Mouse (Mus musculus) gastrocnemius, adult 18-20 months (tissue): ENCODE measurements around the gene Ece2. TPM values are rescaled to one million over a fixed set of nuclear protein-coding genes. Genes with fewer than 3 reads are reported as not detected.

ENCODE experiments used
- DNase-seq: peaks from one replicate; pipeline ENCODE4 v3.0.0; 2021; ENCODE audit warnings: low spot score
- long read RNA-seq, 2 experiments: library from polyadenylated mRNA; stranded (forward); transcript quantifications; one replicate each; pipeline ENCODE4 v2.0.0; 2021
- total RNA-seq, 2 experiments: library from RNA; stranded (reverse); gene quantifications; 2 replicates each; pipeline ENCODE4 v1.2.3; 2021

Ece2 gene
- under 1 TPM in 1 of 2 experiments, not detected in 1; 0.41 TPM for total RNA-seq
- long read RNA-seq, experiment 1 = 0 reads
- long read RNA-seq, experiment 2 = 0 reads

DNA sequence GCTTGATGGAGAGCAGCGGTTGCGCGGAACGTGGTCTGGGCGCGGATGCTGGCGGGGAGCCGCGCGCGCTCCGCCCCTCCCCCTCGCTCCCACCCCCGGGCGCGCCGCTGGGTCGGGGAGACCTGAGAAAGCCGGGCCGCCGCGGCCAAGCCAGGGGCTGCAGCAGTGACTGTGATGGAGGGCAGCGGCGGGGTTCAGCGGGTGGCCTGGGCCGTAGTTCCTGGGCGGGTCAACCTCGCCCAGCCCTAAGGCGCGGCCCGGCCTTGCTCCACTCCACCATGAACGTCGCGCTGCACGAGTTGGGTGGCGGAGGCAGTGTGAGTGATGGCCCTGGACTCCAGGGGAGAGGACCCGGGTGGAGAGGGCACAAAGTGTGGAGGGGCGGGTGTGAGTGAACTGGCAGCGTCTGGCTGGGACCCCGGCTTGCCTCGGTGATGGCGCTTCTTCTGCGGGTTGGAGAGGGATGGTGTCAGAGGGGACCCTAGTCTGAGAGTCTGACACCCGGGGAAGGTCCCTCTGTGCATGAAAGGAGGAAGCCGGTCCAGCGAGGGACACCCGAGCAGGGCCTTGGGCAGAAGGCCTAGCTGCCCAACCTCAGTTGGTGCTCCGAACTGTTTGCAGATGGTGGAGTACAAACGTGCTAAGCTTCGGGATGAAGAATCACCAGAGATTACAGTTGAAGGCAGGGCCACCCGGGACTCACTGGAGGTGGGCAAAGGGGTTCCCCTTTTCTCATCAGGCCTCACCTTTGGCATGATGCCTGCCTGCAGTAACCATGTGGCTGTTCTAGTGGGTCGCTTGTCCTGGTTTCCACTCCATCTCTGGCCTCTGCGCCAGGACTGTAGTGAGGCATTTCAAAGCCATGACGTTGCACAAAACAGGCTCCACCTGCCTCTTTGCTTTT, at the start of gene Ece2:
Ece2 (plus strand) TSS at position 98 of the 904 bp plus-strand sequence.
- DNase-seq = no peak

DNA sequence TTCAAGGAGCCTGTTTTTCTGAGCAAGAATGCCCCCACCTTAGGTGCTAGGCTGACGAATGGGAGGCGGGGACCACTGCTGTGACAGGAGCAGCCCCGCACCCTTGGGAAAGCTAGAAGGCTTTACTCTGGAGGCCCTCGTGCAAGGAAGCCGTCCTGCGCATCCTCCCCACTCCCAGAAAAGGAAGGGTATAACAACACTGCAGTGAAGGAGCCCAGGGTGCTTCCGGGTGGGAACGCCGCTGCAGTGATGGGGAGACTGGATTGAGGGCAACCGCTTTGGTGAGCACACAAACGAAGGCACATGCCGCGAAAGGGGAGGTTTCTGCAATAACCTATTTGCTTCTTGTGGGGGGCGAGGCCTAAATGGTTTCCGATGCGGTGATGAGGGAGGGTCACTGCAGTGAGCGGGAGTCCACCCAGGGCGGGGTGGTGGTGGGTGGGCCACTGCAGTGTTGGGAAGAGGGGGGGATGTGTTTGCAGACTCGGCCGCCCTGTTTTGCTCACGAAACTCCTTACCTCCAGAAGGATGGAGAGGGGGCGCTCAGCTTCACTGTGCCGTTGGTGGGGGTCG, 40.2 kb upstream of the Ece2 start, which contains the start of gene Vwa5b2:
Vwa5b2 (plus strand) TSS at position 106 of the 573 bp plus-strand sequence.
- no peak for DNase-seq

DNA sequence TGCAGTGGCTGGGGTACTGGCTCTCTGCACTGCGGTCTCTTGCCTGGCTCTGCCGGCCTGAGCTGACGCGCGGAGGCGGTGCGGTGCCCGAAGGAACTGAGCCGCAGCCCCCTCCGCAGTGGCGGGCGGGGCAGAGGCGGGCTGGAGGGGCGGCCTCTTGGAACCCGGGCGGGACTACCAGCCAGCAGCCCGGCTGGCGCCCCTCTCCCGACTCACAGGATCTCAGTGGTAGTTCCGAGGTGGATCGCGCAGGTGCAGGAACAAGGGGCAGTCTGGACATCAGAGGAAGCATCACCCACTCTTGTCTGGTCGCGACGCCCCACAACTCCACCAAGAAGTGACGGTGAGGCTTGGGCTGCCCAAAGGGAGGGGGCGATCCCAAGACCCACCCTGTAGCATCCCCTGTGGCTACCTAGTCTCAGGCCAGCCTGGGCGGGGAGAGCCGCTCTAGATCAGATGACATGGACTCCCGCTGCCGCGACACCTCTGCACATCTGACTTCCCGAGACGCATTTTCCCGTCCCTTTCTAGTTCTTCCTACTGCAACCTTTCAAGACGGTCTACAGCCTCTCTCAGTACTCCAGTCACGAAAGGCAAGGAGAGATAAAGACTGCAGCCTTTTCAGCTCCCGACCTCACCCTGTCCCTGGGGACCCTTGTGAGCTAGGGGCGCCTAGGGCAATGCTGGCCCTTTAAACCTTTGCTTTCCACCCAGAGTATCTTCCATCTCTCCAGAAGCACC, 39.5 kb upstream of the Ece2 start:
- DNase-seq = no peak

DNA sequence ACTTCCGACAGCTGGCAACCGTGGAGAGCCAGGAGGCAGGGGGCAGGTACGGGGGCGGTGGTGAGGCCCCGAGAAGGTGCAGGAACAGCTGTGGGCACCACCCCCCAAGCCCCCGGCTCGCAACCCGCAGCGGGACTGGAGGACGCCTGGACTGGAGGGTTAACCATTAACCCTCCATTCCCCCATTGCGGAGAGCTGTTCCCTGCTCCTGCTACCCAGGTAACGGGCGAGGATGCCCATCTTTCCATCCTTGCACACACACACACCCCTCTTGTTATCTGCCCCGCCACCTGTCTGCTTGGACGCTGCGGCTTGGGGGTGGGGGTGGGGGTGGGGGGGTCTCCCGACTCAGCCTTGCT, 39.0 kb upstream of the Ece2 start:
- DNase-seq = no peak

DNA sequence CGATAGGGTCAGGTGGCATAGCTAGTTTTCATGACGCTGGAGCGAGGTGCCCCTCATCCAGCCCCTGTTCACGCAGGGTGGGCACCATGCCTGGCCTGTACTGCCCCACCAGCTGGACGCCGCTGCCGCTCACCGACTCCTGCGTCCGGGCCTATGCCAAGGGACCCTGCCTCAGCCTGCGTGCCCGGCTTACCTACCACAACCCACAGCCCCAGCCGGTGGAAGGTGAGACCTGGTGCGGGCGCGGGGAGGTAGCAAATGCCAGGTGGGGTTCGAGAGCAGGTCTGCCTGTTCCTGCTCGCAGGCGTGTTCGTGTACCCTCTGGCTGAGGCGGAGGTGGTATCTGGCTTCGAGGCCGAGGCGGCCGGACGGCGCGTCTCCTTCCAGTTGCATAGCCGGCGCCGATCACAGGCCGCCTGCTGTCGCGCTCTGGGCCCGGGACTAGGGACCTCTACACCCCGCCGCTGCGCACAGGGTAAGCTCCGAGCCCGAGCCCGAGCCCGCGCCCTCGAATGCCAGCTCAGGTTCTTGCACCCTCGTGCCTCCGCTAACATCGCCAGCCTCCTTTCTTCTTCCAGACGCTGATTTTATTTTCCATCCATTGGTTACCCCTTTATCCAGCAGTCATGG, 38.4 kb upstream of the Ece2 start:
- DNase-seq = no peak

DNA sequence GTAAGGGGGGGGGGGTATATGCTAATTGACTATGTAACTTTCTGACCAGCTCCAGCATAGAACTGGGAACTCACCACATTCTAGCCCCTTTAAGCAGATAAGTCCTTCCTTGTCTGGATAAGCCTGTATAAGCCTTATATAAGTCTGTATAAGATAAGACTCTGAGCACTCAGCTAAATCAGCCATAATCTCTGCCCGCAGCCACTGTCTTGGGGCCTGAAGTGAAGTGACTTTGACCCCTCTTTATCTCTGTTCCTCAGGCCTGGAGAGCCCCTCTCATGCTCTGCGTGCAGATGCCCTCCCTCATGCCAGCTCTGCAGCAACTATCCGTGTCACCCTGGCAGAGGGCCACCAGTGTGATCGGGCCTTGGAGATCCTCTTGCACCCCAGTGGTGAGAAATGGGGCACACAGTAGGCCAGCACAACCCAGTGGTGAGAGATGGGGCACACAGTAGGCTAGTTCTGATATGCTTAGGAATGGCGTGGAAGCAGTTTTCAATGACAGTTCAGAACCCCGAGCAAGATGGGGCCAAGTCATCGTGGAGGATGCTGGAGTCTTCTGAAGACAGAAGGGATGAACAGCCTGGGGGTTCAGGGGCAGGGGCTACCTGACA, 34.5 kb upstream of the Ece2 start:
- no peak for DNase-seq

DNA sequence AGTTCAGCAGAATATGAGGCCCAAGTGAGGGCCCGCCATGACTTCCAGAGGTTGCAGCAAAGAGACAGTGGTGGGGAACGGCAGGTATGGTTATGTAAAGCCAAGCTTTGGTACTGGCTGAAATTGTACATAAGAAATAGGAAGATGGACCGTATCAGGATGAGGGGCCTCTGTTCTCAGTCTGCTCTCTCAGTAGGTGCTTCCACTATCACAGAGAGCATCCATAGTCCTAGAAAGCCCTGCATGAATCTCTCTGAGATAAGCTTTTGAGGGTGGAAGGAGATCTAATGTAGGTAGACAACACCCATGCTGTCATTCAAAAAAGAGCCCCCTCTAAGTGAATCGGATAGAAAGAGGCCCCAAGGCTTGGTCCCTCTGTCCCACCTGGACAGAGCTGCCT, 33.9 kb upstream of the Ece2 start:
- no peak for DNase-seq

DNA sequence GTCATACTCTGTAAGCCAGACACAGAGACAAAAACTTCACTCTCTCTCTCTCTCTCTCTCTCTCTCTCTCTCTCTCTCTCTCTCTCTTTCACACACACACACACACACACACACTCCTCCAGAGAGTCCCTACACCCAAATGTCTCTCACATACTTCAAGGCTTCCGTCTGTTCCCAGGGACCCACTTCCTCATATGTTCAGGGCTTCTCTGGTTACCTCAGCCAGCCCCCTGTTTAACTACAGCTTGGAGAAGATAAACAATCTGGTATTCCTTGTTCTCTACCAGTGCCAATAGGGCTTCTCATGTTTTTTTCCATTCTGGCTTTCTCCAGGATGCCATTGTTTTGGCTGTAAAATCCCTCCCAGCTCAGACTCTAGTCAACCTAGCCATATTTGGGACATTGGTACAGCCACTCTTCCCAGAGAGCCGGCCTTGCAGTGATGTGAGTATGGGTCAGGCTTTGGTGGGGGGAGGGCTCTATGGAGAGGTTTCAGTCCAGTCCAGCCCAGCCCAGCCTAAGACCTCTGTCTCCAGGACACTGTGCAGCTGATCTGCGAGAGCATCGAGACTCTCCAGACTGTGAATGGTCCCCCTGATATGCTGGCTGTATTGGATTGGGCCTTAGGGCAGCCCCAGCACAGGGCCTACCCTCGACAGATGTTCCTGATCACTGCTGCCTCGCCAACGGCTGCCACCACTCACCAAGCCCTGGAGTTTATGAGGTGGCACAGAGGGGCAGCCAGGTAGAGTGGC, 32.8 kb upstream of the Ece2 start:
- no peak for DNase-seq

DNA sequence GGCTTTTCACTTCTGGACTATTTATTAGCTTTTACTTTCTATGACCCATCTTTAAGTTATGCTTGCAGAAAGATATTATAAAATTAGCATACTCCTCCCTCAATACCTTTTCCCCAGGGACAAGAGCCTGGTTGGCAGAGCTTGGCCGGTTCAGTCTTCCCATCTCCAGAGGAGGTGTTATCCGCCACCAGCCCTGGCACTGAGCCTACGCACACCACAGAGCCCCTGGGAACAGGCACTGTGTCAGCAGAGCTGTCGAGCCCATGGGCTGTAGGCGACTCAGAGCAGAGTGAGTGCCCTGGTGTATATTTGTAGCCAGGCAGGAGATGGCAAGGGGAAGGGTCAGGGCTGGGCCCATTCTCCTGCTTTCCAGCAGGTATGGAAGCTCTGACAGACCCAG, 29.1 kb upstream of the Ece2 start:
- no peak for DNase-seq

DNA sequence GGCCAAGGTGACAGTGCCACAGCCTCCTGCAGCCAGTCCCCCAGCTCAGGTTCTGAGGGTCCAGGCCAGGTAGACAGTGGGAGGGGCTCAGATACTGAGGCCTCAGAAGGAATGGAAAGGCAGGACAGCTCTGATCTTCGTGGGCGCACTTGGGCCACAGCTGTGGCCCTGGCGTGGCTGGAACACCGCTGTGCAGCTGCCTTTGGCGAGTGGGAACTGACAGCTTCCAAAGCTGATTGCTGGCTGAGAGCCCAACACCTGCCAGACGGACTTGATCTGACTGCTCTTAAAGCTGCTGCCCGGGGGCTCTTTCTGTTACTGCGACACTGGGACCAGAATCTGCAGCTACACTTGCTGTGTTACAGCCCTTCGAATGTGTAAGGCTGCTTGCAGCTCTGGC, 24.9 kb upstream of the Ece2 start:
- DNase-seq = no peak

DNA sequence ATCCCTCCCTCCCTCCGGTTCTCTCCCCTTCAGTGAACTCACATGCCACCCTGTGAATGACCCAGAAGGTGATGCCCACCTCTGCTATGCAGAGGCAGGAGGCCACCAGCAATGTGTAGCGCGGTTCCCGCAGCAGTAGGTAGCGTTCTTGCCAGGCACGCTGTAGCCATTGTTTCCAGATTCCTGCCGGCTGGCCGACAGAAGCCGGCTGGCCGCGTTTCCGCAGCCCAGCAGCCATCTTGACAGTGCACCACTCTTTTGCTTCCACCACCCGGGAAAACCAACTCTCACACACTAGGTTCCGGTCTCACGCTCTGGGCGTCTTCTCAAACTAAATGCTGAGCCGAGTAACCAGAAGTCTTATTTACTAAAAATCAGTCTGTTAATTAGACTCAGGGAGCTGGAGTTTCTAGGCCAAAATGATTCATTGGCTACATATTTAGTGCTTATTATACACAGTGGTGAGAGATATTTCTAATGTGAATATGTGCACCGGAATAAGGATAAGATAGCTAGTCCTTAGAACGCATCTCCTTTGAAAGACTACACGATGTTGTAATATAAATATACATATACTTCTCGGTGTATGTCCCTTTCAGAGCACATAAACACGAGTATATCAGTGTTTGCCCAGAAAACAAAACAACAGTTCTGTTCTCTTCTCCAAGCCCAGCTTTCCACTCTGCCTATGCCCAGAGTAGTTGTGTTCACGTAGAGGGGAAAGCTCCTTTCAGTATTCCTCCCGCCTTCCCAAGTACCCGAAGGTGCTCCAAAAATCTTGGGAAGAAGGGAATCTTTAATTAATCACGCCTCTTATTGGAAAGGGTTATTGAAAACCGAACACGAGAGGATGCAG, 18.9 kb upstream of the Ece2 start:
- peak; percentile 73 for DNase-seq

DNA sequence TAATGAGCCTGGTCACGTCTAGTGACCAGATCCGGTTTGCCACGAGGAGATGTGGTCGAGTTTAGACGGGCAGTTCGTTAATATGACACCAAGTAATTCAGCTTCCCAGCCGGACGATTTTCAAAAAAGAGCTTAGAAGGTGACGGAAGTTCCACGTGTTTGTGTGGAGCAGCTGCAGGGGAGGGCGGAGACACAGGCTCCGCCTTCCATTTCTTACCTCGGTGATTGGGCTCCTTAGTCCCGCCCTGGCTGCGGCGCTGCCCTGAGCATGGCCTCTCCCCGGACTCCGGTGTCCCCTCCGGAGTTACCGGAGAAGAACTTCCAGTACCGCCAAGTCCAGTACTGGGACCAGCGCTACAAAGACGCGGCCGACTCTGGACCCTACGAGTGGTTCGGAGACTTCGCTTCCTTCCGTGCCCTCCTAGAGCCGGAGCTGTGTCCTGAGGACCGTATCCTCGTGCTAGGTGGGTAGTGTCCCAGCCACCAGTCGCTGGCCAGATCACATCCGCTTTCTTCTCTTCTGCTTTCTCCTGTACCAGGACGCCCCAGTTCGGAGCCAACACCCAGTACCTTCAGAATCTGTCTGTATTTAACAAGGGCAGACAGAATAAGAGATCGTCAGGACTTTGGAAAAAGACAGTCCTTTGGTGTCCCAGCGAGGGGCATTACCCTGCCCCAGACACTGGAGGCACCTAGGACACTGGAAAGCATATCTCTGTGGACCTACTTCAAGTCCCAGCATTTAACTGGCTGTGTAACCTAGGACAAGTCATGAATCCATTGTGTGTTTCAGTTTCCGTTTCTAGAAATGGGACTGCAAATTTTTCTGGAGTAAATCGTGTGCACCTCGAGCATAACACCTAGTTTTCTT, 18.0 kb upstream of the Ece2 start, which contains the start of the genes Eef1akmt4, Gm49333 and Alg3:
Eef1akmt4 (plus strand) TSS at position 237 of the 871 bp plus-strand sequence.
Gm49333 (plus strand) TSS at position 254 of the 871 bp plus-strand sequence.
Alg3 (minus strand) TSS at position 379 of the 871 bp plus-strand sequence.
- peak; percentile 89 for DNase-seq

DNA sequence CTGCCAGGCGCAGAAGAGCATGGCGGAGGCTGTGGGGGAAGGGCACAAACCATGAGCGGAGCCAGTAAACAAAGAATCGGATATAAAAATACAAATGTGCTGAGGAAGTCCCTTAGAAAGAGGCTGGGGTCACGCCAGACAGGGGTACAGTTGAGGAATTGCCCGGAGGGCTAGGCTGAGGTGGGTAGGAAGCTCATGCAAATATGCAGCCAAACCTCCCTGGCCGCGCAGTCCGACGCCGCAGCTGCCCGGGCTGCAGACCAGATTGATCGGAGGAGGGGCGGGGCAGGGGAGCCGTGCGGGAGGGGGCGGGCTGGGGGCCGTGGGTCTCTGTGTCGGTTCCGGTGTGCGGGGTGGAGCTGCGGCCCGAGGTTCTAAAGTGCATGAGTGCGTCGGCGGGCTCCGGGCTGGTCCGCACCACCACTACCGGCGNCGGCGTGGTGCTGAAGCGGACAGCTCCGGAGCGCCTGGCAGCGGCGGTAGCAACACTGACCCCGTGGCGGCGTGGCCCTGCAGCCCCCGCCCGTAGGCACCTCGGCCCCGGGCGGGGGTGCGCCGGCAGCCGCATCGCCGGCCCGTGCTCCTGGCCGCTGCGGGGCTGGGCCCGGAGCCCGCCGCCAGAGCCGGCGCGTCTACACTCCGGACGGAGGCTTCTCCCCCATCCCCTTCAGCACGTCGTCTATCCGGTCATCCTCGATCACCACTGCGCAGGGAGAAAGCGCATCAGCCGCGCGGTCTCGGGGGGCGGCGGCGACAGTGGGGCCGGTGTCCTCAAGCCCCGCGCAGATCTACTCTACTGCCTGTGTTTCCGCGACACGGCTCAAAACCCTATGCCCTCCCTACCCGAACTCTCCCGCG, 9.9 kb upstream of the Ece2 start:
- DNase-seq = no peak

DNA sequence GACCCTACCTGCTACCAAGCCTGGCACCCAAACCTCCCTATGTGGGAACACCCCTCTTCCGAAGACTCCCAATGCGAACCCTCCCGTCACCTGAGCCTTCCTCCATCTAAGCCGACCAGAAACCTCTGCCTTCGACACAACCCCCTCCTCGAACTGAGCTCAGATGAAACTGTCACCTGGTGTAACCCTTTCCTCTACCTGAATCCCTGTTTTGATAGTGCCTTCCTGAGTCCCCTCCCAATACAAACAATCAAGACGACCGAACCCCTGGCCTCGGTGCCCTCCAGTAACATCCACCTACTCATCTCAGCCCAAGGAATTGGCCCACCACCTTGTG, 9.3 kb upstream of the Ece2 start:
- DNase-seq = no peak

DNA sequence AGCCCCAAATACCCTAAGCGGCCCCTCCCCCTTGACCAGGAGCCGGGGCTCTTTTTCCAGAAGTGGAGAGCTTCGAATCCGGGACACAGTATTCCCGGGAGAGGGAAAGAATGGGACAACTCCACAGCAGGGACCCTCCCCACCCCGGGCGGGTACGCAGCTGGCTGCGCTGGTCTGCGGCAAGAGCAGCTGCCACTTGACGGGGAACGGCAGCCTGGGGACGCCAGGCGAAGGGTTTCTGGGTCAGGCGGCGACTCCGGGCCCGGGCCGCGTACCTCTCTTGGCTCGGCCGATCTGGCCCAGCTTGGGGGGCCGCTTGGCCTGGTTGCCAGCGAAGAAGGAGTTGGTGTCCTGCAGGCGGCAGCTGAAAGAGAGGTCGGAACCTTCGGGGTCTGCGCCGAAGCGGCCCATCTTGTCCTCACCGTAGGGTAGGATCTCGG, 8.9 kb upstream of the Ece2 start:
- DNase-seq = no peak

DNA sequence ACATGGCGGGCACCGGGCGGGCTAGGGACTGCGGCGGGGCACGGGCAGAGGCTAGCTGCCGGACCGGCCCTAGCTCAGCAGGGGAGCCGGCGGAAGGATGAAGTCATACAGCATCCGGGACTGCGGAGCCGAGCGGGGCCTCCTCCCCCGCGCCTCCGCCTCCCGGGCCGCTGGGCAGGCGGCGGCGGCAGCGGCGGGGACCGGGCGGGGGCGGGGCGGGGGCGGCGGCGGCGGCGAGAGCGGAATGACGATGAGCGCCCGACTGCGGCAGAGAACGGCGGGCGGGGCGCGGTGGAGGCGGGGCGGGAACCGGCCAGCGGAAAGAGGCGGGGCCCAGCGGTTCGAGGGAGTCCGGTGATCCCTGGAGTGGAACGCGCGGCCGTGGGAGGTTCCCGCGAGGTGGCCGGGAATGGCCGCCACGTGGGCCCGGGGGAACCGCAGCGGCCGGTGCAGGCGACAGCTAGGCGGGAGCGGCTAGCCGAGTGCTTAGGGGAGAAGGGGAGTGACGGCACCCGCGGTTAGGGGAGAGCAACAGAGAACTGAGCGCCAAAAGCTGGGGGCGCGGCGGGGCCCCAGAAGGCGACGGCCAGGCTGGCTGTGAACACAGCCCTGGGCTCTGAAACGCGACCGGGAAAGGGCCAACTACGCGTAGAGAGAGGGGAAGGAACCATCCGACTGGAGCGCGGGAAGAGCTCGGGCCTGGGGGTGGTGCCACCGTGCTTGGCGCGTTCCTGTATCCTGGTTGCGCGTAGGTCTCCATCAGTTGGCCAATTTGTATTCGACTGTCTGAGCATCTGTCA, 8.2 kb upstream of the Ece2 start, which contains the start of gene Camk2n2:
Camk2n2 (minus strand) TSS at position 97 of the 800 bp plus-strand sequence.
- DNase-seq = peak; percentile 59
